Mouse (Mus musculus): ENCODE results near the gene Corin.

DNA sequence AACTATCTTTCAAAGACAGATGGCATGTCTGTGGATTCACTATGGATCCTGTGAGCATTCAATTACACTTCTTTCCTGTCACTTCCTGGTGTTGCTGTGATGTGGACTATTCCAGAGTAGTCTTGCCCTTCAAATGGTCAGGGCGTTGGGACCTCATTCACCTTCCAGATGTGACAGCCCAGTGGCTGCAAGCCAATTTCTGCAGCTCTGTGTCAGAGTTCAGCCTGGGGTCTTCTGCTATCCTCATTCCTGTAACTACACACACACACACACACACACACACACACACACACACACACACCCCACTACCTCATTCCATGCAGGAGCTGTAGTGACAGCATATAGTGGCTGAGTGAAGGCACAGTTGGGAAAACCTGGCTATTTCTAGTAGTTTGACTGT is 122.1 kb downstream of the Corin start:
- TF ChIP-seq CTCF (IDR thresholded peaks at IDR 0.05; ENCODE audit: borderline replicate concordance, control insufficient read depth, extremely low read depth, insufficient read depth, low read length, poor library complexity) (no peak), POLR2A (IDR thresholded peaks at IDR 0.05; ENCODE audit: control insufficient read depth, extremely low read depth, insufficient read depth, low read length, poor library complexity) (no peak)

All from thymus, adult 2 months (tissue).